Mouse (Mus musculus): Measurements from ENCODE around the gene Ccnjl. TPM values are rescaled to one million over a fixed set of nuclear protein-coding genes. Genes with fewer than 3 reads are reported as not detected.

Ccnjl gene
- 11.0 and 14.2 TPM in 2 replicates for polyA plus RNA-seq (2015; fragmentation: Nextera tagmentation; extraction: Ambion mirVana)

GRCm38 (mm10) chr11:43528683-43529499 is at the start of gene Ccnjl:
TSS of gene Ccnjl (plus strand) at chr11:43528784.
- peak within 1 kb of the TSS; percentile 93 for H3K4me2 ChIP-seq
- peak within 1 kb of the TSS; percentile 85 for H3K27ac ChIP-seq (replicated peaks)
- peak within 1 kb of the TSS; percentile 90 for H3K4me3 ChIP-seq (replicated peaks)
- peak within 1 kb of the TSS; percentile 67 for H3K9ac ChIP-seq (replicated peaks)
- no peaks in the 10 kb centered on the region for H3K27me3 ChIP-seq (replicated peaks)
- ATAC-seq (ENCODE audit: low FRiP score), result peak; percentile 81
- H3K4me1 ChIP-seq, result peaks cover 31% of the 10 kb centered on the region
- WGBS, result under 1% methylated on average over 77 of the region's 79 CpGs
- H3K9me3 ChIP-seq (replicated peaks), result no peaks in the 10 kb centered on the region
- H3K36me3 ChIP-seq, result no peaks in the 10 kb centered on the region

GRCm38 (mm10) chr11:43479376-43479775 is 49.2 kb upstream of the Ccnjl start:
- Histone ChIP-seq H3K27me3 (replicated peaks) (no peaks in the 10 kb centered on the region), H3K9me3 (replicated peaks) (no peaks in the 10 kb centered on the region), H3K36me3 (no peaks in the 10 kb centered on the region), H3K4me3 (replicated peaks) (no peak overlapping the region), H3K4me1 (peaks cover 15% of the 10 kb centered on the region), H3K27ac (replicated peaks) (no peak overlapping the region), H3K9ac (replicated peaks) (no peak overlapping the region), H3K4me2 (no peak overlapping the region)
- no peak for ATAC-seq (ENCODE audit: low FRiP score)
- 82% methylated on average over 3 of the region's 3 CpGs for WGBS

- WGBS, result 63% methylated on average over 5 of the region's 5 CpGs
- H3K36me3 ChIP-seq, result no peaks in the 10 kb centered on the region
- H3K4me1 ChIP-seq, result peaks cover 12% of the 10 kb centered on the region; the same call in 1 of the 2 replicates
- no peak overlapping the region for H3K27ac ChIP-seq (replicated peaks)
- H3K4me3 ChIP-seq (replicated peaks), result no peak overlapping the region
- no peak for ATAC-seq (ENCODE audit: low FRiP score)
- no peak overlapping the region for H3K9ac ChIP-seq (replicated peaks)
- H3K27me3 ChIP-seq (replicated peaks), result no peaks in the 10 kb centered on the region
- no peak overlapping the region for H3K4me2 ChIP-seq
- no peaks in the 10 kb centered on the region for H3K9me3 ChIP-seq (replicated peaks)
Observed at GRCm38 (mm10) chr11:43480561-43480960, 48.0 kb upstream of the Ccnjl start.

- H3K27me3 ChIP-seq (replicated peaks), result no peaks in the 10 kb centered on the region
- H3K4me3 ChIP-seq (replicated peaks), result no peak overlapping the region
- H3K4me2 ChIP-seq, result no peak overlapping the region
- H3K9me3 ChIP-seq (replicated peaks), result no peaks in the 10 kb centered on the region
- H3K9ac ChIP-seq (replicated peaks), result no peak overlapping the region
- 65% methylated on average over 3 of the region's 3 CpGs for WGBS
- H3K4me1 ChIP-seq, result peaks cover 12% of the 10 kb centered on the region; the same call in 1 of the 2 replicates
- H3K36me3 ChIP-seq, result no peaks in the 10 kb centered on the region
- no peak overlapping the region for H3K27ac ChIP-seq (replicated peaks)
- ATAC-seq (ENCODE audit: low FRiP score), result no peak
Observed at GRCm38 (mm10) chr11:43481672-43482522, 46.7 kb upstream of the Ccnjl start.

GRCm38 (mm10) chr11:43483122-43483792 is 45.3 kb upstream of the Ccnjl start:
- no peaks in the 10 kb centered on the region for H3K36me3 ChIP-seq
- H3K4me3 ChIP-seq (replicated peaks), result no peak overlapping the region
- WGBS, result 37% methylated on average over 6 of the region's 6 CpGs
- H3K9me3 ChIP-seq (replicated peaks), result no peaks in the 10 kb centered on the region
- no peak for ATAC-seq (ENCODE audit: low FRiP score)
- no peaks in the 10 kb centered on the region for H3K27me3 ChIP-seq (replicated peaks)
- H3K27ac ChIP-seq (replicated peaks), result no peak overlapping the region; the same call in 1 of the 2 replicates
- H3K4me2 ChIP-seq, result no peak overlapping the region
- peaks cover 12% of the 10 kb centered on the region; the same call in 1 of the 2 replicates for H3K4me1 ChIP-seq
- H3K9ac ChIP-seq (replicated peaks), result no peak overlapping the region

GRCm38 (mm10) chr11:43484057-43484456 is 44.5 kb upstream of the Ccnjl start:
- 88% methylated on average over 4 of the region's 4 CpGs for WGBS
- Histone ChIP-seq H3K9ac (replicated peaks) (no peak overlapping the region), H3K36me3 (no peaks in the 10 kb centered on the region), H3K9me3 (replicated peaks) (no peaks in the 10 kb centered on the region), H3K4me3 (replicated peaks) (no peak overlapping the region), H3K27ac (replicated peaks) (no peak overlapping the region; the same call in 1 of the 2 replicates), H3K4me2 (no peak overlapping the region), H3K27me3 (replicated peaks) (no peaks in the 10 kb centered on the region), H3K4me1 (peaks cover 12% of the 10 kb centered on the region; the same call in 1 of the 2 replicates)
- ATAC-seq (ENCODE audit: low FRiP score), result no peak

GRCm38 (mm10) chr11:43484652-43485051 is 43.9 kb upstream of the Ccnjl start:
- Histone ChIP-seq H3K27ac (replicated peaks) (no peak overlapping the region), H3K4me2 (no peak overlapping the region), H3K9ac (replicated peaks) (no peak overlapping the region), H3K36me3 (no peaks in the 10 kb centered on the region), H3K4me1 (peaks cover 12% of the 10 kb centered on the region; the same call in 1 of the 2 replicates), H3K27me3 (replicated peaks) (no peaks in the 10 kb centered on the region), H3K9me3 (replicated peaks) (no peaks in the 10 kb centered on the region), H3K4me3 (replicated peaks) (no peak overlapping the region)
- 40% methylated on average over 11 of the region's 11 CpGs for WGBS
- ATAC-seq (ENCODE audit: low FRiP score), result no peak

- Histone ChIP-seq H3K27me3 (replicated peaks) (no peaks in the 10 kb centered on the region), H3K9ac (replicated peaks) (no peak overlapping the region), H3K36me3 (no peaks in the 10 kb centered on the region), H3K27ac (replicated peaks) (no peak overlapping the region), H3K4me1 (peaks cover 12% of the 10 kb centered on the region; the same call in 1 of the 2 replicates), H3K4me3 (replicated peaks) (no peak overlapping the region), H3K9me3 (replicated peaks) (no peaks in the 10 kb centered on the region), H3K4me2 (no peak overlapping the region)
- 88% methylated on average over 9 of the region's 9 CpGs for WGBS
- no peak for ATAC-seq (ENCODE audit: low FRiP score)
Observed at GRCm38 (mm10) chr11:43485855-43486254, 42.7 kb upstream of the Ccnjl start.

GRCm38 (mm10) chr11:43492663-43493062 is 35.9 kb upstream of the Ccnjl start:
- Histone ChIP-seq H3K9ac (replicated peaks) (no peak overlapping the region), H3K4me1 (peaks cover 12% of the 10 kb centered on the region; the same call in 1 of the 2 replicates), H3K9me3 (replicated peaks) (no peaks in the 10 kb centered on the region), H3K36me3 (no peaks in the 10 kb centered on the region), H3K4me2 (no peak overlapping the region), H3K27ac (replicated peaks) (no peak overlapping the region), H3K4me3 (replicated peaks) (no peak overlapping the region), H3K27me3 (replicated peaks) (no peaks in the 10 kb centered on the region)
- ATAC-seq (ENCODE audit: low FRiP score), result 0 out of 2 replicates have a peak, but pooled peaks have one; percentile 12
- WGBS, result 29% methylated on average over 7 of the region's 7 CpGs

GRCm38 (mm10) chr11:43493815-43494409 is 34.7 kb upstream of the Ccnjl start:
- no peak overlapping the region for H3K27ac ChIP-seq (replicated peaks)
- peak; percentile 86 for ATAC-seq (ENCODE audit: low FRiP score)
- H3K4me1 ChIP-seq, result peaks cover 12% of the 10 kb centered on the region; the same call in 1 of the 2 replicates
- H3K9ac ChIP-seq (replicated peaks), result no peak overlapping the region
- no peaks in the 10 kb centered on the region for H3K27me3 ChIP-seq (replicated peaks)
- WGBS, result 23% methylated on average over 6 of the region's 6 CpGs
- no peak overlapping the region for H3K4me2 ChIP-seq
- H3K36me3 ChIP-seq, result no peaks in the 10 kb centered on the region
- H3K4me3 ChIP-seq (replicated peaks), result no peak overlapping the region
- H3K9me3 ChIP-seq (replicated peaks), result no peaks in the 10 kb centered on the region

GRCm38 (mm10) chr11:43495037-43495436 is 33.5 kb upstream of the Ccnjl start:
- peaks cover 12% of the 10 kb centered on the region; the same call in 1 of the 2 replicates for H3K4me1 ChIP-seq
- WGBS, result 52% methylated on average over 8 of the region's 8 CpGs
- H3K36me3 ChIP-seq, result no peaks in the 10 kb centered on the region
- H3K27ac ChIP-seq (replicated peaks), result no peak overlapping the region
- no peaks in the 10 kb centered on the region for H3K9me3 ChIP-seq (replicated peaks)
- no peak overlapping the region for H3K9ac ChIP-seq (replicated peaks)
- no peaks in the 10 kb centered on the region for H3K27me3 ChIP-seq (replicated peaks)
- no peak overlapping the region for H3K4me3 ChIP-seq (replicated peaks)
- no peak overlapping the region for H3K4me2 ChIP-seq
- ATAC-seq (ENCODE audit: low FRiP score), result no peak
